Mouse (Mus musculus) heart, embryonic 11.5 days (tissue): Measurements from ENCODE around the gene Trp73. TPM values are rescaled to one million over a fixed set of nuclear protein-coding genes. Genes with fewer than 3 reads are reported as not detected.

ENCODE experiments used
- ATAC-seq: fragments of 200-750 bp; cut with Nextera tagmentation; replicated peaks from 2 replicates; pipeline ENCODE4 v1.8.0; 2017; ENCODE audit warnings: moderate library complexity; ENCODE audit not compliant: insufficient number of reproducible peaks, low FRiP score, low TSS enrichment
- H3K27ac ChIP-seq: fragments of 300-500 bp; sonication (generic); 2 replicates; pipeline ENCODE4 v1.5.1; 2014; ENCODE audit warnings: mild to moderate bottlenecking, low read depth, low read length
- H3K27me3 ChIP-seq: fragments of 300-500 bp; sonication (generic); 2 replicates; pipeline ENCODE4 v1.6.1; 2014; ENCODE audit warnings: mild to moderate bottlenecking, low read length, mixed read lengths; ENCODE audit not compliant: control insufficient read depth, insufficient read depth
- H3K36me3 ChIP-seq: fragments of 300-500 bp; sonication (generic); 2 replicates; pipeline ENCODE4 v1.6.1; 2014; ENCODE audit warnings: mild to moderate bottlenecking, low read length, moderate library complexity, mixed read lengths; ENCODE audit not compliant: control insufficient read depth, insufficient read depth
- H3K4me1 ChIP-seq: fragments of 300-500 bp; sonication (generic); 2 replicates; pipeline ENCODE4 v1.6.1; 2014; ENCODE audit warnings: low read length; ENCODE audit not compliant: control insufficient read depth, insufficient read depth
- H3K4me2 ChIP-seq: fragments of 300-500 bp; sonication (generic); 2 replicates; pipeline ENCODE4 v1.6.1; 2014; ENCODE audit warnings: mild to moderate bottlenecking, moderate library complexity
- H3K4me3 ChIP-seq: fragments of 300-500 bp; sonication (generic); 2 replicates; pipeline ENCODE4 v1.5.1; 2014; ENCODE audit warnings: low read depth, low read length
- H3K9ac ChIP-seq: fragments of 300-500 bp; sonication (generic); 2 replicates; pipeline ENCODE4 v1.6.1; 2014; ENCODE audit warnings: mild to moderate bottlenecking, low read depth, low read length, moderate library complexity
- H3K9me3 ChIP-seq: fragments of 300-500 bp; sonication (generic); replicated peaks from 2 replicates; pipeline ENCODE4 v1.6.1; 2016; ENCODE audit warnings: low read length; ENCODE audit not compliant: control insufficient read depth
- WGBS: fragments of 180-500 bp; shearing (Covaris S2); extraction: QIAGEN DNeasy Blood & Tissue Kit; methylation state at CpG from one replicate; pipeline ENCODE4 v1.1.7; 2014; ENCODE audit not compliant: insufficient replicate concordance; 5-methylcytosine and 5-hydroxymethylcytosine counted together
- polyA plus RNA-seq: library from polyadenylated mRNA; unstranded; fragments of >200 nt; fragmentation: Nextera tagmentation; extraction: Ambion mirVana; gene quantifications from 2 replicates; pipeline ENCODE4 v1.2.1, GENCODE M21; 2014

Gene Trp73
- polyA plus RNA-seq, 1 experiment from 2014 or later = not detected

DNA sequence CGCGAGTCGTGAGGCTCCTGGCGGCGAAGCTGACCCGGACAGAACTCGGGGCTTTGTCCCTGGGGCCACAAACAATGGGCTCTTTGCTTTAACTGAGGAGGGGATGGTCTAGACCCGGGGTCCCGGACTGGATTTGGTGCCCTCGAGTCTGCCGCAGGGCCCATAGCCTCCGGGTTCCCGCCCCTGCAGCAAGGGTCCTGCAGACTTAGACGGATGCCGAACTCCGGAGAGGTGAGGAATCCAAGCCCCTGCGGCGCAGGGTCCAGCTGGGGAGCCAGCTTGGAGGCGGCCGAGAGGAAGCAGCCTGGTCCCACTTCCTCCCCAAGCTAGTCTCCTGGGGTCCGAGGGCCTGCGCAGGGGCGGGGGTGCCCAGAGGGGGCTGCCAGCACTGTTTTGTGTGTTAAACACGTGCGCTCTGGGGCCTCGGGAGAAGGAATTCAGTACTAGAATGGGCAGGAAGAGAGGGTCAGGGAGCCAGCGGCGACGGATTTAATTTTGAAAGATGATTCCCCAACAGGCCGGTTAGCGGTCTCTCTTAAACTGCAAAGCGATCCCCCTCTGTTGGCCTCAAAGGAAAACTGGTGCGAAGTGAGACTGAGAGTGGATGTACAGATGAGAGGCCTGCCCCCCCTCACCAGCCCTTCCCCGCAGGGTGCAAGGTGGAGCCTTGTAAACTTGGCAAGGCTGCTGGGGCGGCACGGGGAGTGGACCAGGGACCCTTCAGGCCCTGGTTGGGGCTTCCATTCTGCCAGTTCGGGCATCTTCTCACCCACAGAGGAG lies 31.3 kb upstream of the Trp73 start:
- Histone ChIP-seq H3K27me3 (peaks cover 65% of the 10 kb centered on the region), H3K4me3 (peak overlapping the region; percentile 54), H3K36me3 (no peaks in the 10 kb centered on the region), H3K4me1 (peaks cover 21% of the 10 kb centered on the region), H3K27ac (no peak overlapping the region), H3K9ac (peak overlapping the region; percentile 65), H3K4me2 (peak overlapping the region; percentile 96), H3K9me3 (no peaks in the 10 kb centered on the region)
- 2% methylated on average over 37 of the region's 37 CpGs for WGBS
- 0 out of 2 replicates have a peak, but pooled peaks have one; percentile 19 for ATAC-seq

DNA sequence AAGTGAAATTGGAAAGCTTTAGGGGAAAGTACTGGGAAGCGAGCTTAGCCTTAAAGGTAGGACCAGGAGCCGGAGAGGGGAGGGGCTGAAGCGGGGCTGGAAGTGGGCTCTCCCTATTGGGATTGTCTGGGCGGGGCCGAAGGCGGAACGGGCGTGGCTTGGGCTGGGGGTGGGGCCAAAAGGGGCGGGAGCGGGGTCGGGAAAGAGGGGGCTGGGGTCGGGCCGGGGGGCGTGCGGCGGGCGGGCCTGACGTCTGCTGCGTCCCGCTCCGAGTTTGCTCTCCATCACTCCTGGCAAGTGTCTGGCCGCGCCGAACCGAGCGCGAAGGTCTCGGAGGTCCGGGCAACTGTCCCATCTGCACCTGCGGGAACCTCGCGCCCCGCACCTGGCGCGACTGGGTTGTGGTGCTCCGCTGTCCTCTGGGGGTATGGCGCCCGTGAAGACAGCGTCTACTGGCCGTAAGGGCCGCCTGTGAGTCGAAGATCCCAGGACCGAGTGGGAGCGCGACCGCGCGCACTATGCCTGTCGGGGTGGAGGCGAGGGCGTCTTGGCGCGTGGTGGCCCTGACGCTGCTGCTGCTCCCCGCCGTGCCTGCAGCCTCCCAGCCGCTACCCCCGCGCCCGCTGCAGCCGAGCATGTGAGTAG lies 30.6 kb upstream of the Trp73 start, which contains the start of gene Megf6:
TSS of gene Megf6 (plus strand) at position 225 of the 645 bp plus-strand sequence.
- Histone ChIP-seq H3K4me3 (peak within 1 kb of the TSS; percentile 54), H3K4me2 (peak within 1 kb of the TSS; percentile 96), H3K9ac (peak within 1 kb of the TSS; percentile 65), H3K4me1 (peaks cover 21% of the 10 kb centered on the region), H3K27me3 (peaks cover 65% of the 10 kb centered on the region), H3K9me3 (no peaks in the 10 kb centered on the region), H3K36me3 (no peaks in the 10 kb centered on the region), H3K27ac (no peak within 1 kb of the TSS)
- peak; percentile 59; the same call in 1 of the 2 replicates for ATAC-seq
- under 1% methylated on average over 41 of the region's 61 CpGs for WGBS

DNA sequence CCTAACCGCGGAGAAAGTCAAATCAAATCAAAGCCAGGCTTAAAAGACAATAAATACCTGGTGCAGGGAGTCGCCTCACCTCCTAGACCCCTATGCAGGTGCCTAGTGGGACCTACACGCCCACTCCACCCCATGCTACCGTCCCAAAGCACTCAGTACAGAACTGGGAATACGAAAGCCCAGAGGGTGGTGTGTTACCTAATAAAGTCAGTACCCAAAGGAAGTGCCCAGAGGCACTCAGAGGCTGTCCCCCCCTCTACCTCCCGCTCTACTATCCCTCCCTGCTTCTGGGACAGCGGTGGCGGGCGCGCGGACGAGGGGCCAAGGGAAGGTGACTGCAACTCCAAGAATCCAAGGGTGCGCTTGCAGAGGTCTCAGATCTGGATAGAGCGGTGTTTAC lies 30.0 kb upstream of the Trp73 start:
- H3K9me3 ChIP-seq = no peaks in the 10 kb centered on the region
- peak overlapping the region; percentile 54 for H3K4me3 ChIP-seq
- peak overlapping the region; percentile 96 for H3K4me2 ChIP-seq
- peaks cover 21% of the 10 kb centered on the region for H3K4me1 ChIP-seq
- H3K36me3 ChIP-seq = no peaks in the 10 kb centered on the region
- no peak for ATAC-seq
- H3K27me3 ChIP-seq = peaks cover 64% of the 10 kb centered on the region
- H3K9ac ChIP-seq = no peak overlapping the region
- no peak overlapping the region for H3K27ac ChIP-seq
- WGBS = 3% methylated on average over 15 of the region's 15 CpGs

- H3K36me3 ChIP-seq = no peaks in the 10 kb centered on the region
- WGBS = 22% methylated on average over 5 of the region's 5 CpGs
- H3K9ac ChIP-seq = no peak overlapping the region
- no peaks in the 10 kb centered on the region for H3K9me3 ChIP-seq
- no peak for ATAC-seq
- H3K4me3 ChIP-seq = no peak overlapping the region
- H3K27me3 ChIP-seq = peaks cover 38% of the 10 kb centered on the region
- H3K4me1 ChIP-seq = peaks cover 19% of the 10 kb centered on the region
- no peak overlapping the region for H3K27ac ChIP-seq
- H3K4me2 ChIP-seq = no peak overlapping the region
Observed at GRCm38 (mm10) chr4:154167053-154167452, 27.0 kb upstream of the Trp73 start.

DNA sequence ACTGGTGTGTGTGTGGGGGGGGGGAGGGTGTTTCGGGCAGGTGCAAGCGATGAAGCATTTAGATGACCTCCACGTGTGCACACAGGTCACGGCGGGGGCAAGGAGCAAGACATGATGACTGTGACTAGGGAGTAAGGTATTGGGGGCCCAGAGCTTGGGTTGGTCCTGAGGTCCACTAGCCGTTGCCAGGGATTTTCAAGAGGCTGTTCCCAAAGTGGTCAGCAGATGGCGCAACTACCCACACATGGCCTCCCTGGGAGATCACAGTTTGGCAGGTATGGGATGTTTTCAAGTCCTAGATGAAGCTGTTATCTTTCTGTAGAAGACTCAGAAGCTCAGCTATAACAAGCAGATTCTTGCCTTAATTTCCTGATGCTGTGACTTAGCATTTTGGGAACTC lies 23.3 kb upstream of the Trp73 start:
- no peaks in the 10 kb centered on the region for H3K9me3 ChIP-seq
- WGBS = 15% methylated on average over 7 of the region's 7 CpGs
- H3K27ac ChIP-seq = no peak overlapping the region
- H3K4me1 ChIP-seq = peaks cover 15% of the 10 kb centered on the region
- no peak overlapping the region for H3K4me2 ChIP-seq
- no peak overlapping the region for H3K4me3 ChIP-seq
- no peaks in the 10 kb centered on the region for H3K36me3 ChIP-seq
- ATAC-seq = no peak
- H3K27me3 ChIP-seq = peaks cover under 1% of the 10 kb centered on the region; the same call in 1 of the 2 replicates
- no peak overlapping the region for H3K9ac ChIP-seq

- Histone ChIP-seq H3K9me3 (no peaks in the 10 kb centered on the region), H3K27ac (peak within 1 kb of the TSS; percentile 84), H3K9ac (peak within 1 kb of the TSS; percentile 87), H3K27me3 (no peaks in the 10 kb centered on the region), H3K4me3 (peak within 1 kb of the TSS; percentile 94), H3K4me2 (peak within 1 kb of the TSS; percentile 87), H3K36me3 (peaks cover 16% of the 10 kb centered on the region), H3K4me1 (peaks cover 15% of the 10 kb centered on the region)
- WGBS = 1% methylated on average over 58 of the region's 75 CpGs
- peak; percentile 92 for ATAC-seq
Observed at GRCm38 (mm10) chr4:154160538-154161390, 20.8 kb upstream of the Trp73 start, which contains the start of gene Tprgl. Gene Tprgl, minus strand, starts transcription at chr4:154160666.

DNA sequence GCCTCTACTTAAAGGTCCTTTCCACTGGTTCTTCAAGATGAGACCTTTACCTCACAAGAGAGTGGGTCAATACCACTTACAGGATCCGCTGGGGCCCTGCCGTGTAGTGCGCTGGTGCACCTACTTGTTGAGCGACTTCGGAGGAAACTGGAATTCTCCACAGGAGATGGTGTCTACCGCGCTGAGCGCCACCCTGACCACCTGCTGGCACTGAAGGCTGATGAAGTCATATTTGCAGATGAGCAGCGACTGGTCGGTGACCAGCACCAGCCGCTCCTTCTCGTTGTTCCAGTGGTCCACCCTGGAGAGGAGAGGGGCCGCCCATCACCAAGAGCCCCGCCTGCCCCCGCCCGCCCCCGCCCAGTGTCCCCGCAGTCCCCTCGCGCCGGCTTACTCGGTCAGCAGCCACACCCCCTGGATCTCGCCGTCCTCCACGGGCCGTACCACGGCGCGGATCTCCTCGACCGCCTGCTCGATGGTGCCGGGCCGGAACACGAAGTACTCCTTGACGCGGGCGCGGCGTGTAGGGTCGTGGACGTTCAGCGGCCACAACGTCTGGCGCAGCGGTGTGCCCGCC lies 20.0 kb upstream of the Trp73 start:
- Histone ChIP-seq H3K4me3 (peak overlapping the region; percentile 94), H3K27me3 (no peaks in the 10 kb centered on the region), H3K36me3 (peaks cover 16% of the 10 kb centered on the region), H3K4me1 (peaks cover 15% of the 10 kb centered on the region), H3K4me2 (peak overlapping the region; percentile 87), H3K27ac (peak overlapping the region; percentile 84), H3K9ac (peak overlapping the region; percentile 87), H3K9me3 (no peaks in the 10 kb centered on the region)
- WGBS = 2% methylated on average over 33 of the region's 47 CpGs
- peak; percentile 61 for ATAC-seq

- H3K36me3 ChIP-seq = peaks cover 16% of the 10 kb centered on the region
- H3K27me3 ChIP-seq = no peaks in the 10 kb centered on the region
- 17% methylated on average over 6 of the region's 6 CpGs for WGBS
- no peak overlapping the region for H3K27ac ChIP-seq
- ATAC-seq = no peak
- peak overlapping the region; percentile 87 for H3K4me2 ChIP-seq
- H3K4me1 ChIP-seq = peaks cover 15% of the 10 kb centered on the region
- no peak overlapping the region for H3K4me3 ChIP-seq
- H3K9me3 ChIP-seq = no peaks in the 10 kb centered on the region
- no peak overlapping the region for H3K9ac ChIP-seq
Observed at GRCm38 (mm10) chr4:154159002-154159401, 19.0 kb upstream of the Trp73 start.
